Mouse (Mus musculus) R1 (cell line): Measurements from ENCODE around the gene Strip2.

ENCODE experiments used
- DNase-seq: peaks from one replicate; pipeline ENCODE4 v3.0.0-alpha.2; 2018; ENCODE audit warnings: low read depth, low spot score

Gene Strip2

GRCm38 (mm10) chr6:29925594-29926219 is 8.9 kb downstream of the Strip2 start:
- DNase-seq = peak; percentile 6

GRCm38 (mm10) chr6:29930087-29930486 is 13.3 kb downstream of the Strip2 start:
- no peak for DNase-seq

- no peak for DNase-seq
Measured at GRCm38 (mm10) chr6:29930665-29931064, 13.9 kb downstream of the Strip2 start.

GRCm38 (mm10) chr6:29931181-29931580 is 14.4 kb downstream of the Strip2 start:
- DNase-seq = no peak

- no peak for DNase-seq
Measured at GRCm38 (mm10) chr6:29935741-29936140, 18.9 kb downstream of the Strip2 start.

- DNase-seq = no peak
Measured at GRCm38 (mm10) chr6:29940428-29940827, 23.6 kb downstream of the Strip2 start.

GRCm38 (mm10) chr6:29941036-29941435 is 24.2 kb downstream of the Strip2 start:
- DNase-seq = no peak

- no peak for DNase-seq
Measured at GRCm38 (mm10) chr6:29944465-29944864, 27.7 kb downstream of the Strip2 start.

- no peak for DNase-seq
Measured at GRCm38 (mm10) chr6:29946568-29946967, 29.8 kb downstream of the Strip2 start.

- DNase-seq = peak; percentile 32
Measured at GRCm38 (mm10) chr6:29947823-29948222, 31.0 kb downstream of the Strip2 start.

- DNase-seq = no peak
Measured at GRCm38 (mm10) chr6:29956749-29957148, 39.9 kb downstream of the Strip2 start.

- DNase-seq = no peak
Measured at GRCm38 (mm10) chr6:29958669-29959068, 41.9 kb downstream of the Strip2 start.

GRCm38 (mm10) chr6:29961081-29961480 is 44.3 kb downstream of the Strip2 start:
- no peak for DNase-seq

- DNase-seq = no peak
Measured at GRCm38 (mm10) chr6:29967917-29968316, 51.1 kb downstream of the Strip2 start.

GRCm38 (mm10) chr6:29973341-29973740 is 56.5 kb downstream of the Strip2 start:
- no peak for DNase-seq

GRCm38 (mm10) chr6:29974836-29975235 is 58.0 kb downstream of the Strip2 start:
- peak; percentile 60 for DNase-seq

GRCm38 (mm10) chr6:29980461-29980860 is 63.6 kb downstream of the Strip2 start:
- no peak for DNase-seq

GRCm38 (mm10) chr6:29981797-29982196 is 65.0 kb downstream of the Strip2 start:
- DNase-seq = no peak

GRCm38 (mm10) chr6:29985058-29985498 is 68.3 kb downstream of the Strip2 start:
- DNase-seq = peak; percentile 99

GRCm38 (mm10) chr6:29985504-29985903 is 68.7 kb downstream of the Strip2 start:
- no peak for DNase-seq

GRCm38 (mm10) chr6:29985986-29986385 is 69.2 kb downstream of the Strip2 start:
- DNase-seq = no peak

- DNase-seq = peak; percentile 54
Measured at GRCm38 (mm10) chr6:29987246-29987645, 70.4 kb downstream of the Strip2 start.

- DNase-seq = peak; percentile 45
Measured at GRCm38 (mm10) chr6:29998140-29998539, 81.3 kb downstream of the Strip2 start.

GRCm38 (mm10) chr6:29998771-29999170 is 82.0 kb downstream of the Strip2 start:
- DNase-seq = peak; percentile 31
